Mouse (Mus musculus) right cerebral cortex, postnatal 10 days (tissue): Measurements from ENCODE around the gene B3gnt2.
A peak's percentile ranks its signal among the peaks of the same experiment; 100 is the strongest.
"Not testable (repeated sequence)": the region's sequence is repeated elsewhere in the genome, so short reads cannot be mapped to it uniquely, and the experiment has no call there.

Experiments used
- DNase-seq, 2 experiments: peaks; one replicate each; pipeline ENCODE4 v3.0.0; 2021; ENCODE audit warnings: low spot score in 2 of 2

Gene B3gnt2

DNA sequence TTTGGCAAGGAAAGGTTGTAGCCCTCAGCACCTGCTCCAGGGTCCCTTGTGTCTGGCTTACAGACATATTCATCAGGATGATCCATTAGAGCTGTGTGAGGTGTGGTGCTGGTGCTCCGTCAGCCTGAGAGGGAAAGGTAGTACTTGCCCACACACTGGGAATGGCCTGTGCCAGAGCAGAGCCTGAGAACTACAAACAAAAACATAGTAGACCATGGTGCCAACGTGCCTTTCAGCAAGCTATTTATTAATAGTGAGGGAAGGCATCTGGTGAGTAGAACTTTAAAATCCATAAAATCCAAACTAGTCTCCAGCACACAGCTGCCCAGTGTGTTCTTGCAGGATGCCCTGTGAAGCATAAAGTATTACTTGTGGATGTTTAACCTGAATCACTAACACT is 94.5 kb downstream of the B3gnt2 start:
- DNase-seq, result no peak

DNA sequence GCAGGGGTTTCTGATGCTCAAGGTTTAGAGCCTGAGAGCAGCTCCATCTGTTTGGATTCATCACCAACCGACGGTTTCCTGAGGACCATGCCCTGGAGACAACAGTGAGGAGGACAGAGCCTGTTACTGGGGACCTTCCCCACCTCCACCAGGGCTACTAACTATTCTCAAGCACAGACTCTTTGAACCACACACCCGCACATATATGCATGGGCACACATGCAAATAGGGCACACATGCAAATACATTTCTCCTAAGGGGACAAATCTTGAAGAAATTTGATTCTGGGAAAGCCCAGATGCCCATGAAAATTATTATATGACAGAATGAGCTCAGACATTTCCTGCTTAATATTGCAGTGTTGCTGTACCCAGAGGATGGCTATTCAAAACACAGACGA is 95.3 kb downstream of the B3gnt2 start:
- no peak for DNase-seq

DNA sequence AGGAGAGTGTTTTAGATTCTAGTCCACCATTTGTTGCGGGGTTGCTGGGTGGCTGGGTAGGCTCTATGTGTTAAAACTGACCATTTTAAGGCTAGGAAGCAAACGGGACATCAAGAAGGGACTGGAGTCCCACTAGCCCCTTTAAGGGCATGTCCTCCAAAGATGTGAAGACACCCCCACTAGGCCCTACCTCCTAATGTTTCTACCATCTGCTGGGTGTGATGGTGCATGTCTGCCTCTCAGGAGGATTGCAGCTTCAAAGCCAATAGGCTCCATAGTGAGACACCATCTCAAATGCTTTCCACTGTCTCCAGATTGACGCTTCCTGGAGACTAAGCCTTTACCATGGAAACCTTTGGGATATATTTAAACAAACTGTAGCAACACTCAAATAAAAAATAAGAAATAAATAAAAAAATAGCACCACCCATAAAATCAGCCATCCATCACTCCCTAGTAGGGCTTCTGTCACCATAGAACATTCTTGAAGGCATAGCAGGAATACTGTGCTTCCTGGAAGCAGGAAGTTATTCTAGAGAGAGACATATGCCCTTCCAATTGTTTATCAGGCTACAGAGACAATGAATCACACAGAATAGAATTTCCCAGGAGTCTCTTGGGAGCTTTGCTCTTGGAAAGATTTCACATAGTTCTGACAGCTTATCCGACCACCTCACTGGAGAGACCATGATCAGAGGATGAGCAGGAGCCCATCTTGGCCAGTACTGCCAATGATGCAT is 97.0 kb downstream of the B3gnt2 start:
- peak in 1 of 2 experiments; percentile 19 for DNase-seq

DNA sequence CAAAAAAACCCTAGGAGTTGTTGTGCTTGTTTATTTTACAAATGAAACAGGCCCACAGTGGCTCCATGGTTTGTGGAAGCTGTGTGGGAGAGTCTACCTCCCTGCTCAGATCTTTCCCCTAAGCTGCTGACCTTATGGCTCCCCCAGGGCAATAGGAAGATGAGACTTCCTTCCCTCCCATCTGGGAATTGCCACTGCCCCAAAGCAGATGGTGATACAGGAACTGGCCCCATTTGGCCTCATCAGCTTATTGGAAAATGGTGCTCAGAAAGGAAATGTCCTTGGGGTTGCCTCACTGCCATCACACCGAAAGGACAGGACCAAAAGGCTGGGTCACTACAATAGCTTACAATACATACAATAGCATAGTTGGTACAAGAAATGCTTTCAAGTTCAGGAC is 97.7 kb downstream of the B3gnt2 start:
- peak in 1 of 2 experiments; percentile 11 for DNase-seq

DNA sequence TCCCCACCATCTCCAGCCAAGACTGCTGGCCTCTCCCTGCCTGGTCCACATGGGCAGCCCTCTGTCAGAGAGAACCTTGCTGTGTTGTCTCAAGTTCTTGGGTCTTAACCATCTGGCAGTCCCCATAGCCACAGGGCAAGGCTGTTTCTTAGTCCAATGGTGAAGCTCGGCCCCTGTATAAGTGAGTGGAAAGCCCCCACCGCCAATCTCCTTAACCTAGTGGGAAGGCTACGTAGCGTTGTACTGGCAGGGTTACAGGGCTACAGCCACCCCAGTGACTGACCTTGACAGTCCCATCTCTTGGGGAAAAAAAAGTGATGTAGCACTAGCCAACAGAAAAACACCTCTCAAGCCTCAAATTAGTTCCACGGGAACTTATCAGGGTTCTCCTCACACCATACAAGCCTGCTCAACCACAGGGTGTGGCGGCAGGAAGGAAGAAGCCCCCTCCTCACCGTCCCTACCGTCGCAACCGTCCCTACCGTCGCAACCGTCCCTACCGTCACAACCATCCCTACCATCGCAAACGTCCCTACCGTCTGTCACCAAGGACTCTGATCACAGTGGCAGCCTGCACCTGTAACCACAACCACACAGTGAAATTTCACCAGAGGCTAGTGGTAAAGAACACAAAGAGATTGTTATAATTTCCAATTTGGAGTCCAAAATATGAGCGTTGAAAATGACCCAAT is 98.4 kb downstream of the B3gnt2 start:
- DNase-seq, result peak in 1 of 2 experiments; percentile 14

DNA sequence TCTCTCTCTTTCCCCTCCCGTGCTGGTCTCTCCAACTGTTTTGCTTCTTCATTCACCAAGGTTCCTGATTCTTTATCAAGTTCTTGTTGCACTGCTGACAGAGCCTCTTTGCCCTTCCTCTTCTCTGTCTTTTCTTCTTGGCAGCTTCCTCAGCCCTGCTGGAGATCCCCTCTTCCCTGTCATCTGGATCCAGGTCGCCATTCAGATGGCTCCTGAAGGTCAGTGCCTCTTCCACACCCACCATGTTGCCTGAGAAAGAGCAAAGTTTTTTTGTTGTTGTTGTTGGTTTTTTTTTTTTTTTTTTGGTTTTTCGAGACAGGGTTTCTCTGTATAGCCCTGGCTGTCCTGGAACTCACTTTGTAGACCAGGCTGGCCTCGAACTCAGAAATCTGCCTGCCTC is 101.0 kb downstream of the B3gnt2 start:
- DNase-seq, result peak in 1 of 2 experiments; percentile 9

DNA sequence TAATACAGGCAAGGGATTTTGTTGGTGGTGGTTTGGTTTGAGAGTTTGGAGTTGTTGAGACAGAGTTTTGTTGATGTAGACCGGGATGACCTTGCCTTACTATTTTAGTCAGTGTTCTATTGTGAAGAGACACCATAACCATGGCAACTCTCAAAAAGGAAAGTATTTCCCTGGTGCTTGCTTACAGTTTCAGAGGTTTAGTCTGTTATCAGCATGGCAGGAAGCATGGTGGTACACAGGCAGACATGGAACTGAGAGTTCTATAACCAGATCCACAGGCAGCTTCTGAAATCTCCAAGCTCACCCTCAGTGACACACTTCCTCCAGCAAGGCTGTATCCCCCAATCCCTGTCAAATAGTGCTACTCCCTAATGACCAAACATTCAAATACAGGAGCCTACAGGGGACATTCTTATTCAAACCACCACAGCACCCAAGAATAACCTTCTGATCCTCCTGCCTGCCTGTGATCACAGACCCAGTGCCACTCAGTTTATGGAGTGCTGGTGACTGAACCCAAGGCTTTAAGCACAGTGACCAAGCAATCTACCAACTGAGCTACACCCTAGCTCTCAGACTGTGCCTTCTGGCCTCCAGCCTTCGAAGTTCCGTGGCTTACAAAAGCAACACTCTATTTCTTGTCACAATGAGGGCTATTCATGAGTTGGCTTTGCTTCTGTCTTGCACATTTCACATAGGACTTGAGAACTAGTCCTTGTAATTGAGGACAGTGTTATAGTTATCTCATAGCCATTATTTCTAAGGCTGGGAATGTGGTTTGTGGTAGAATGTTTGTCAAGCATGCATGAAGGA is 104.4 kb downstream of the B3gnt2 start:
- DNase-seq, result no peak

DNA sequence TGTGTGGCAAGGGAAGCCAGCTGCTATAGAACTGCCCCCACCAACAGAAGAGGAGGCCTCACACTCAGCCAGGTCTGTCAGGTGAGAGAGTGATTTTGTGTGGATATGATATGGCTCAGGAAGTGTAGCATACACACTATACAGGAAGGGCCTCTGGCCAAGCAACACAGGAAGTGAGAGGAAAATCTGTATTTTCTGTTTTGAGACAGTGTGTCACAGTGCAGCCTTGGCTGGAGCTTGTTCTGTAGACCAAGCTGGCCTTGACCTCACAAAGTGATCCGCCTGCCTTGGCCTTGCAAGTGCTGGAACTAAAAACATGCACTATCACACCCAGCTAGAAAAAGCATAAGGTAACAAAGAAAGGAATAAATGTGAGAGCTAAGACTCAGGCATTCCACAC is 105.6 kb downstream of the B3gnt2 start:
- DNase-seq, result no peak

DNA sequence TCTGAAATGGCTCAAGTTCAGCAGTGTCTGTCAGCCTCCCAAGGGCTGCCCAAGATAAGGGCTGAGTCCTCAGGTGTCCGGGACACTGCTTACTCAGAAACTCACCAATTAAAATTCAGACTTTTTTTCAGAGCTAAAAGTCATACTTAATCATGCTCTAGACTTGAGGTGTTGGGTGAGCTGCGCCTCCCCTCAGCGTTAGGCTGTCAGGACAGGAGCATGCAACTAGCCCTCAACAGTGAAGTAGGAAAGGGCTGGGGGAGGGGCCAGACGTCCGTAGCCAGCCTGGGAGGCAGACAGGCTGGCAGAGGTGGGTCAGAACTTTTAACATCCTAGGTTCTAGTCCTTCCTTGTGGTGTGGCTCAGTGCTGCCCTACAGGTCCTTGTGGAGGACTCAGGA is 108.2 kb downstream of the B3gnt2 start:
- no peak for DNase-seq

DNA sequence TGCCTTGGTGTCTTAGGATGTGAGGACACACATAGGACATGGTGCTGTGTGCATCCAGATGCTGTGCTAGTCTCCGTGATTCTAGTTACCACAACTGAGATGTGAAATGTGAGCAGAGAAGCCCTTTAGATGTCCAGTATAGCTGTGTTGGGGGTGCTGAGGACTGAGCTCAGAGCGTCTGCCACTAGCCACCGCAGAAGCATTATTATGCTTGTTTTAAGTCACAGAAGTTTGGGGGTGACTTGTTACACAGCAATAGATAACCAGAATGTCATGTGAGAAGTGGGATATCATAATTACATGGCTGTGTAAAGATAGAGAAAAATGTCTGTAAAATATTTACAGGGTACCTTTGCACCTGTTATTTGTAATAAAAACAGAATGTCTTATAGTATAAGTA is 109.2 kb downstream of the B3gnt2 start:
- no peak for DNase-seq

DNA sequence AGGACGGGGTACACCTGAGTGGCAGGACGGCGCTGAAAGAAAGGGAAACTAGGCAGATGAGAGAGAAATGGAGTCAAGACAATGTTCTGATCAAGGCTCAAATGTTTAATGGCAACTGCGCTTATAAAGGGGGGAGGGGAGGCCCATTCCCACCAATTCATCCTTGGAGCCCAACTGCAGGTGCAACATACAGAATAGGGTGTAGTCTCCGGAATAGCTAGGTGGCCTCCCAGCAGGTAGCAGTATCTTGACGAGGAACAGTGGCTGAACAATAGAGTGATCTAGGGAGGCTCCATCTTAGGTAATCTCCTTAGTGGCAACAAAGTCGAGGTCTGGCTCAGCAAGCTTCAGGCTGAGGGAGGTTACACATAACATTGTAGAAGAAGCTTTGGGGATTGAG is 113.4 kb downstream of the B3gnt2 start:
- DNase-seq, result no peak

DNA sequence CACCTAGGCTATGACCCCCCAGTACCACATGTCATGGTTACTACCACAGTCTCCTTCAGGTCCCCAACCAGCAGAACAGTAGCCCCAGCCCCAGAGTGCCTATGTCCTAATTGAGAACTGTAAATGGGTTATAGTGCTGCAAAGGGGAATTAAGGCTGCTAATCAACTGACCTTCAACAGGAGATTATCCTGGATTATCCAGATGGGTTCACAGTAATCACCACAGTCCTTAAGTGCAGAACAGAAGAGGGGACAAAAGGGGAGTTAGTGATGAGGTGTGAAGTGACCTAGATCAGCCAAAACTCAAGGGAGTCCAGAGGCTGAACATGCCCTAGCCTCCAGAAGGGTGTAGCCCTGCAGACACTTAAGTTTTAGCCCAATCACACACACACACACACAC is 115.4 kb downstream of the B3gnt2 start:
- no peak for DNase-seq

DNA sequence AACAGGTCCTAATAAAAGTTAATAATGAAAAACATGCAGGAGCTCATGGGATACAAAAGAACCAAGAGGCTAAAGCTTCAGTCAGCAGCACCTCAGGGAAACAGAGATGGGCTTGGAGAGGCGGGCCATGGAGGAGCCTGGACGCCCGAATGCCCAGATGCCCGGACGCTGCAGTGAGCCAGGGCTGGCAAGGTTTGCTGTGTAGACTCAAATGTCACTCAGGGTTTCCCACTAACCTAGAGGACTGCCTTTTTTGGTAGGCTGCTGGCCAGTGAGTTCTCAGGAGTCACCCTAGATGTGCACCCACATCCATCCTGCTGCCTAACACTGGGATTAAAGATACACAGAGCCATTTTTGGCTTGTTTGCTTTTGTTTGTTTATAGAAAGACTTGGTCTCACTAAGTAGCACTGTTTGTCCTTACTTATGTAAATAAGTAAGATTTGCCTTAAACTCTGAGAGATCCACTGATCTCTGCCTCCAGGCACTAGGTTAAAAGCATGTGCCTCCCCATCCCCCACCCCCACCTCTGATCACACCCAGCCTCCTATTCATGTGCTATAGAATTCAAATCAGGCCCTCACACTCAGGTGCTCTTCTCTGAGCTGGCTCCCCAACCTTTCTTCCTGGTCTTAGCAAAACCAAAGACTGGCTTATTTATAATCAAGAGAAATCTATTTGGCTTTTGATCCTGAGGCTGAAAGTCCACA is 117.0 kb downstream of the B3gnt2 start:
- DNase-seq, result no peak

DNA sequence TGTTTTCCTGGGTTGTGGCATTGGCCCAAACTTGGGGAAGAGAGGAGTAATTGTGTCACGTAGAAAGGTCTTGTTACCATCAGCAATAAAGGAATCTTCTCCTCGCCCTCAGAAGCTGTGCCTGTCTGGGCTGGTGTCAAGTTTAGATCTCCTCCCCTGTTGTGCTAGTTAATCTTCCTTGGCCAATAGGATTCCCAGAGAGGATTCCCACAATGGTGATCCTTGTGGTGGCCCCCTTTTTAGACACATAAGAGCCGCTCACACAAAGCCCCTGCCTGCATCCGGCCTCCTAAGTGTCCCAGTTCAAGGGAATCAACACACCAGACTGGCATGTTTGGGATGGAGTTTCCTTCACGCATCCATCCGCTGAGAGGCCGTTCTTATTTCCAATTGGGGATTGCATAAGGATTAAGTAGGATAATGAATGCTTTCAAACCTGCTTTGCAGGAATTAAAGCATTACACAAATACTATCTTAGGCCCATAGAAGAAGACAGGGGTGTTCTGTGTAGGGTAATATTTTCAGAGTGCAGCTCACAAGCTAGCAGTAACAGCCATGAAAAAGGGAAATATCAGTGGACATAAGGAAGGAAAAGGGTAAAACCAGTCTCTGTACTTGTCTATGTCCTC is 118.6 kb downstream of the B3gnt2 start:
- no peak for DNase-seq

DNA sequence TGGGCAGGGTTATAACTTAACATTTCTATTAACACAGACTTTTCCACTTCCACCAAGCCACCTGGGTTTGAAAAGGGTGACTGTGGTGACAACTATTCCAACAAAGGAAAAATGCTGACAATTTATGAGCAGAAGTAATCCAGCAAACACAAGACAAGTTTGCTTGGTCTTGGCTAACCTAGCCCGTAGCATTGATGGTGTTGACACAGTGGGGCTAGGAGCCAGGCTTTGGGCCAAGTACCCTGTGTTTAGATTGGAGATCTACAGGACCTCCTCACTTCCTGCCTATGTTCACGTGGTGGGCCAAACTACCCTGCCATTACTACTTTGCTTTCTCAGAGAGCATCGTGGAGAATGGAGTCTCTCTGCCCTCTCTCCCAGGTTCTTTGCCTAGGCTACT is 119.3 kb downstream of the B3gnt2 start:
- no peak for DNase-seq

DNA sequence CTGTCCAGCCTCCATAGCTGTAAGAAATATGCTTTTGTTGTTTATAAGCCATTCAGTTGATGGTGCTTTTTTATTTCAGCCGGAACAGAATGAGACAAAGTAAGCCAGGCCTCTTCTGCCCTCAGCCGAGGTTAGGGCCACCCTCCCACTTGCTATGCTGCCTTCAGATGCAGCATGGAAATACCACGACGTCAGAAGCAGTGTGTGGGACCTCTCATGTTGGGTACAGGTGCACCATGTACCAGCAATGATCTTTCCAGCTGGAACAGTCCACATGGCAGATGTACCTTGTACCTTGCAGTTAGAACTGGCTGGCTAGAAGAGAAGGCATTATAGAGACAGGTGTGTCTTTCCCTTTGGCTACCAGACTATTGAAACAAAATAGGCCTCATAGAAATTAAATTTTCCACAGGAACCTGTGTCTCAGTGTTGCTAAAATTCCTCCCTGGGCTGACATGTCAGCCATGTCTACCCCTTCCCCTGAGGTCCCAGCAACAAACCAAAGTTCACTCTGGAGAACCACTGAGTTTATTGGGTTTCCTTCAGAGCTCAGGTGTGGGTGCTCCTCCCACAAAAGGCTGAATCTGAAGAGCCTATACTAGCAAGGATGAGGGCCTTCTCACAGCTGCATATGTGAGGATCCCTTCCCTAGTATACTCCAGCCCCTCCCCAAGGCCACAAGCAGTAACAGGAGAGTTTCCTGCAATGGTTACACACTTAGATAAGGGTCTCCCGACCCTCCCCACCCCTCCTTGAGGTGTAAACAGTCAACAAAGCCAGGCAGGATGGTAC is 121.1 kb downstream of the B3gnt2 start:
- DNase-seq, result no peak

DNA sequence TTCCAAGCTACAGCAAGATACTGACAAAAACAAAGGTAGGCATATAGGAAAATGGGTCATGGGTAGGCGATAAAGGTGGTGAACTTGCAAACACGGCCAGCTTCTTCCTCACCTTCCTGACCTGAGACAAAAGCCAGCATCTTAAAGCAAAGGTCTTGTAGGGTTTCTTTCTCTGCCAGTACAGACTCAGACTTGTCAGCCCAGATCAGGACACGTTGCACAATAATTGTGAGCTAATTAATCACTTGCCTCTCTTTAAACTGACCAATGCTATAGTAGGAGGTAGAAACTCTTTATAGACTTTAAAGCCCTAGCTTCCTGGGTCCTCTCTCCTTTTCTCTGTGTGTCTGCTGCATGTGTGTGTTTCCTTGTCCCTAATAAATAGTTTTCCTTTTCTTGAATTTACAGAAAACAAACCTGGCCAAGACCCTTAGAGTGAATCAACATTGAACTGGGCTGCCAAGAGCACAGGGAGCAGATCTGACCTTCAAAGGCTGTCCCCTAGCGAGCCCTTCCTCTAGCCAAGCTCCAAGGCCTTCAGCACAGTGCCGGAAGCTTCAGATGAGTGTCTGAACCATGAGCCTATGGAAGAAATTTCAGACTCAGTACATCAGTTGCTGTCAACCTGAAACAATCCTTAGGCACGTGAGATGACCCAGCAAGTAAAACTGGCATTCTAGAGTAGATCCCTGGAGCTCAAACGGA is 124.1 kb downstream of the B3gnt2 start:
- DNase-seq, result no peak

DNA sequence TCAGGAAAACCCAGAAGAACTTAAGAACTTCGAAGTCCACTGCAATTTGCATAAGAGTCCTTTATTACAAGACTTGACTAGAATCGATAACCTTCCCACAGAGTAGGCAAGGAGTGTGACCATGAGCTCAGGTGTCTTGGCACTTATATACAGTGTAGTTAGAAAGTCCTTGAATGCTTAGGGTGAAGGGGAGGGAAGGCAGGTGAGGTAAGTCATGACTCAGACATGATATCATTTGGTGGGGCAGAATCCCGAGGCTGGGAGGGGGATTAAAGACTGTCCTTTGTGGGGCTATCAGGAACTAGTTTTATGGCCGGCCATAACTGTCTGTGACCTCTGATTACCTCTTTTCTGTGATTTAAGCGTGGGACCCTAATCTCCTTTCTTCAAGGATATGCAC is 125.6 kb downstream of the B3gnt2 start:
- DNase-seq, result not testable (repeated sequence)

DNA sequence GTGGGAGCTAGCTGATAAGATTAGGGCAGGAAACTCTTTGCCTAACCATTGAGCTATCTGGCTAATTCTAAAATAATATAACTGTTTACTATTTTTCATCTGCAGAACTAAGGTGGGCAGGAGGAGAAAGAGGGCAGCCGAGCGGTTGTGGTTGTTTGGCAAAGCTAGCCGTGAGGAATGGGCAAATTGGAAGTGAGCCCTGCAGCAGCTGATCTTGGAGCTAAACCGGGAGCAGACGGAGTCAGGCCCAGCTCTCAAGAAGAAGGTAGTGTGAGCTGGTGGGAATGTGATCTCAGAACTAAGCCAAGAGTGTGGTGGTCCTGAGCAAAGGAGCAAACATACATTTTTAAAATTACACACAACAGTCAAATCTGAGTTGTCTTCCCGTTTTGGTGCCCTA is 126.8 kb downstream of the B3gnt2 start:
- no peak for DNase-seq

DNA sequence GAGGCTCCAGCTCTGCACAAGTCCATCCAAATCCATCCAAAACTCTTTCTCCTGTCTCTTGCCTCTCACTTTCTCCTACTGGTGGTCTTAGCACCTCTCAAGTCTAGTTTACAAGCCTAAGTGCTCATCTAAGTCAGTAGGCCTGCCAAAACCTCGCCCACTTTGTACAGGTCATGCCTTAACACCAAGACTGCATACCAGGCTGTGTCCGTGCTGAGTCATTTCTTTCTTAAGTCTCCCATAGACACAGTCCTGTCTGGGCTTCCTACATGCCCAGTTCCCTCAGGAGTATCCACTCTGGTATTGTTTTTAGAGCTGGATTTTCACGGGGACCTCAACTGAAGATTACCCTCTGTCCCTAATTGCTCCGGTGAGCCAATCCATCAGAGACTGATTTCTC is 127.9 kb downstream of the B3gnt2 start:
- DNase-seq, result no peak
